Mouse (Mus musculus): ENCODE measurements around the gene Meis2.

Gene Meis2

DNA sequence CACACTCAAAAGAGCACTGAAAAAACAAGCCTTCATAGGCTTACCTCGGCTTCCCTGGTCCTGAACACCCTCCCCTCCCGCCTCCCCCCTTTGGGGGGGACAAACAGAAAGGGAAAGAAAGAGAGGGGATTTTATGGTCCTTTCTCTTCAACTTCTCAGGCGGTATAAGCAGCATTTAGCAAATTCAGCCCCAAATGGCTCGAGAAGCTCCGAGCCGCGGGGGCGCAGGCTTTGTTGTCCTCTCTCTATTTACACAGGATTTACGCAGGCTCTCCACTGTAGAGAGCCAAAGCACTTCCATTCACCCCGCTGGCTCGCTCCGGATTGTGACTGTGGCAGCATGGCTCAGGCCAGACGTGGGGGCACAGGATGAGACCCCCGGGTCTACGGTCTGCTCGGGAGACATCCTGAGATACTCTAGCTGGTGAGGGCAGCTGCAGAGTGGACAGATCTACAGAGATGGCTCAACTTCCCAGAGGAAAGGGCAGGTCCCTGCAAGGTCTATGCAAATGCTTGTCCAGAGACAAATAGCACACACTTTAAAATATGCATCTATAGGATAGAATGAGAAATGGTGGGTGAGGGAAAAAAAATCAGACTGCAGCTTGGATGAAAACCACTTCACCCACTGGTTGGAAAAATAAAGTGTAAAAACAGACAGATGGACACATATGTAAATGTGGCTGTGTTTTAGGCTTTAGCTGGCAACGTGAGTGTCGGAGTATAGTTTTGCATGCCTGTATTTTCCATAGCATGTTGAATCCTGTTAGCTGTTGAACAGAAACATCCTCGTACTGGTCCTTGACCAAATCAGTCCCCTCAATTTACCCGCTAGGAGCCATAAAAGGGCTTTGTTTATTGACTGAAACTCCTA lies 56.3 kb downstream of the Meis2 start:
- in situ Hi-C loops (cut with MboI; ENCODE audit: low sequenced_read_pairs), result no loop called here

DNA sequence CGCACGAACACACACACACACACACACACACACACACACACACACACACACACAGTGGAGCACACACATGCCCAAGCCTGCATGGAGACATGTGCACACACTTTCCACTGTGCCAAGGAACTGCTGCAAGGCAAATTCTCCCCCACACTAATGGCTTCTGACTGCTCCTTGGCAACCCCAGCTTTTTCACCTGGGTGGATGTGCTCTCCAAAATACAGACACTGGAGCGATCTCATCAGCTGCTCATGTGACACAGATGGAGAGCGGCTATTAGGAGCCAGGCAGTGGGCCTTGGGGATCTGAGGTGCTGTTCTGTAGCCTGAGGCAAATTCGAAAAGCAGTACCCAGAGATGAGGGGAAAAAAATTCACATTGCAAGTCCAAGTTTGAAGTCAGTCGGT lies 63.3 kb downstream of the Meis2 start:
- in situ Hi-C loops (cut with MboI; ENCODE audit: low sequenced_read_pairs), result no loop called here

DNA sequence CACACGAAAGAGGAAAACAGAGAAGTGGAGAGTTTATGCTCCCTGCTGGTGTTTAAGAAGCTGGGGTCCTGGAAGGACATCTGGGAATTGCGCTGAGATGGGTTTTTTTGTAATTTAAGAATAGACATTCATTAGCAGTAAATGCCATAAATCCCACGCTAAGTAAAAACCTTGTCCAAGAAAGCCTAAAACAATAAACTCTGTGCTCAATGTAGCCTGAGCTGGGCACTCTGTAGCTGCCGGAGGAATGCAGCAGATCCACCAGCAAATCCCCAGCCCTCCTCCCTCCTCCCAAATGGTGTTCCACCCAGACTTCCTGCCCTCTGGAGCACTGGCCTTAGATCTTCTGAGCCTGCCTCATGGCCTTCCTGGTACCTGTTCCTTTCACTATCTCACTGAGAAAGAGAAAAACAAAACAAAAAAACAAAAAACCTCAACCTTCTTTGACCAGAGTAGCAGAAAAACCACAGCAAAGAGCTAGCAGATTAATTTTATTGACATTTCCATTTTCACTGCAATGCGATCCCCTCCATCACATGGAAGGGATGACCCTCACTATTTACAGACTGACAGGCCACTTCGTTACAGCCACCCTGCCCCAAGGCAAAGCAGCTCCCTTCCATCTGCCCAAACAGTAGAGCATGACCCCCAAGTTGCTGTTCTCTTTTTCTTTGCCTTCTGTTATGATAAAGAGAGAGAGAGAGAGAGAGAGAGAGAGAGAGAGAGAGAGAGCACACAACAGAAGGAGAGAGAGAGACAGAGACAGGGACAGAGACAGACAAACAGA lies 64.1 kb downstream of the Meis2 start:
- in situ Hi-C loops (cut with MboI; ENCODE audit: low sequenced_read_pairs), result no loop called here

DNA sequence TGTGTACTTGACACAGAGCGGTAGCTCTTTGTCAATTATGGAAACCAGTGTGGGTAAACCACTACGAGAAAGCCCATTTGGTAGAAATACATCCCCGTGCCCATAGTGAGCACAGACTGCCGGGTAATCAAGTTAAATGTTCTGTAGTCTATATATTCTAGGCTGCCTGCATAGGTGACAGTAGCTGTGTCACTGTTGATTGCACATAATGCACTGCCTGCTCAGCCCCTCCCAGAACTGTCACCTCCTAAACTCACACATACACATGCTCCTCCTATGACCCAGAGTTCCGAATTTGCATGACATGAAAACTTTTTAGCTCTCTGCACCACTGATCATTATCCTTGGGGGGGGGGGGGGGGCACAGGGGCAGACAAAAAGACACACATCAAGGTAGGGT lies 65.1 kb downstream of the Meis2 start:
- in situ Hi-C loops (cut with MboI; ENCODE audit: low sequenced_read_pairs), result no loop called here

DNA sequence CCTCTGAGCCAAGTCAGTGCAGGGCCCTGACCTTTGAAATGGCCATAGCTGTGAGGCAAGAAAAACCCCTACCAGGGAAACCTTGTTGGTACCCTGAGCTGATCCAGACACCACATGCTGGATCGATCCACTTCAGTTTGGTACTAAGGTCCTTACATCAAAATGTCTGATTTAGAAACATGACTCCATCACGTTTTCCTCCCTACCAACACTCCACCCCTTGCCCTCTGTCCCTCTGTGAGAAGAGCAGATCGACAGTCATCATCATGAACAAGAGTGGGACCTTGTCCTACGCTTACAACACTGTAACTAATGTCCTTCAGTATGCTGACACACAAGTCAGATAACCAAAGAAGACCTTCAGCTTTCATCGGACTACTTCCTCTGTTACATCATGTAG lies 66.8 kb downstream of the Meis2 start:
- in situ Hi-C loops (cut with MboI; ENCODE audit: low sequenced_read_pairs), result no loop called here

DNA sequence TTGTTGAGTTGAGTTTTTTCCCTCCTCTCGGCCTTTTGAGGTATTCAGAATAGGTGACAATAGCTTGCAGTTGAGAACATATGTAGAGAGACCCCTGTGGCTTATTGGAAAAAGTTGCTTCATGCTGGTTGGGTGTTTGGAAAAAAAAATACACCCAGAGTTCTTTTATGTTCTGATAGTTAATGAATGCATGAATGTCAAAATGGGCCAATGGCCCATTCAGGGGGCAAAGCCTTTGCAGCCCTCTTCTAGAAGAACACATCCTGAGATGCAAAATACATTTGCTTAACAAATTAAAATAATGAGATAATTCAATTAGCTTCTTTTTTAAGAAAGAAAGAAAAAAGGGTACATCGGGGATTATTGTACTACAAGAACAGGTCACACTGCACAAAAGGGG lies 69.2 kb downstream of the Meis2 start:
- in situ Hi-C loops (cut with MboI; ENCODE audit: low sequenced_read_pairs), result no loop called here

DNA sequence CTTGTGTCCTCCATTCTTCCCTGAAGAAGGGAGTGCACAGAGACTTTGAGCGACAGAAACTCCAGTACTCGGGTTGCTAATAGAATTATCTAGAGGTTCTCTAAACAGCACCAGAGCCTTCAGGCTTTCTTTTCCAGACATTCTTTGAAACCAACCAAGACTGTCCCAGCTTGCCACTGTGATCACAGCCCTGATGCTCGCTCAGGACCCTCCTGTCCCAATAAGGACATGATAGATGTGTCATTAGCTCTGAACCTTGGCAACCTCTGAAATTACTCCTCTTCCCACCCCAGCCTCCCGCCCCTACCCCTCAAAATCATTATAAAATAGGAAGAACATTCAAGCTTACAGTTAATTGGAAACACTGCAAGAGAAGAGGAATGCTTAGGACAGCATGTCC lies 71.8 kb downstream of the Meis2 start:
- in situ Hi-C loops (cut with MboI; ENCODE audit: low sequenced_read_pairs), result no loop called here

DNA sequence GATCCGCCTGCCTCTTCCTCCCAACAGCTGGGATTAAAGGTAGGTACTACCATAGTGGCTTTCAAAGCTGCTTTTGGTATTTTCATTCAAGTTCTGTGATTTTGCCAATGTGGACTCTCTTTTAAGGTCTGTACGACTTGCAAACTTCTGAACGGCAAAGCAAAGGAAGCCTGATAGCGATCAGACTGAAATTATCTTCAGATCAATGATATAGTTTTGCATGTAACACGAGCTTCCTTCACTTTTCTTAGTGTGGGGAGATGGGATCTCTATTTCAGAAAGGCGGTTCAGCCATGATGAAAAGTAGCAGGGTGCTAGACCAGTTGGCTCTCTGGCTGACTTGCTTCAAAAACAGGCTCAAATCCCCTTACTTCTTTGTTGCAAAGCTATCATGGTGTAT lies 76.4 kb downstream of the Meis2 start:
- in situ Hi-C loops (cut with MboI; ENCODE audit: low sequenced_read_pairs), result no loop called here

DNA sequence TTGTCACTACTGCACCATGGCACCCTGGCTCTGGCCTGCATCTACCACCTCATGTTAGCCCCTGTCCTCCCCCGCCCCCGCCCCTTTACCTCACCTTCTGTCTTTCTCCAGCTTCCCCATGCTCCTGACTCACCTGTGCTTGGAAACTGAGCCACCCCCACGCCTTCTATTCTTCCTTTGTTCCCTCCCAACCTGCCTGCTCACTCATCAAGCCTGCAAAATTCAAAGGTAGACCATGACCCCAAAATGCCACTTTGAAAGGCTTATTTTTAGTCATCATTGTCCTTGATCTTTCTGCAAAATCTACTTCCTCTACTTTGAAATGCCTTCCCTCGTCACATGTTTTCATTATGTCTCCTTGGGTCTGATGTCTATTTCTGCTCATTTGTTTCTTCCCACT lies 77.2 kb downstream of the Meis2 start:
- in situ Hi-C loops (cut with MboI; ENCODE audit: low sequenced_read_pairs), result no loop called here

DNA sequence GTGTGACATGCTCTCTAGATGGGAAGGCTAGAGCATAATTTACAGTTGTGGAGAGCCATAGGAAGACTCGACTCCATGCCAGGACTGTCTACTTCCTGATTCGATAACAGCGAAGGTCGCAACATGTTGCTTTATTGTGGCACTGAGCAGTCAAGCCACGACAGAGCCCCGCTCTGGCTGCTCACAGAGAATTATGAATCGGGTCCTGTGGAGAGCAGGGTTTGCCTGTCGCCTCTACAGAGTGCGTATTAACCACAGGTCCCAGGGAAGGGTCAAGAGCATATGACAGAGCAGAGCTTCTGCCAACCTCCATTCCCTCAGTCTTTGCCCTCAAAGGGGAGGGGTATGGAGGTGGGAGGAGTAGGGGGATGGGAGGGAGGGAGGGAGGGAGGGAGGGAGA lies 80.7 kb downstream of the Meis2 start:
- in situ Hi-C loops (cut with MboI; ENCODE audit: low sequenced_read_pairs), result no loop called here

DNA sequence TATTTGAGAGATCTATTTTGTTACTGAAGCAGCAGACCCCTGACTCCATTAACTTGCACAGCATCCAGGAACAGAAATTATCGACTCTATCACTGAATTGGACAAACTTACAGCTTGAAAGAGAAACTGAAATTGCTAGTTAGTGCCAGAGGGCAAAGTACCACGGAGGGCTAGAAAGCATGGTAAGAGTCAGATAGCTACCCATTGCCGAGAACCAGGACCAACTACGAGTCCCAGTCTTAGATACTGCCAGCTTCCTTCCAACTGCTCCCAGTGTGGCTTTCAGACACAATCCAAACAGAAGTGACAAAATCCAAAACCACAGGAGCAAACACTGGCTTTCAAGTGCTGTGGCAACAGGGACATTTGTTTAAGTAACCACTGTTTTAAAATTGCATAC lies 81.2 kb downstream of the Meis2 start:
- in situ Hi-C loops (cut with MboI; ENCODE audit: low sequenced_read_pairs), result no loop called here

DNA sequence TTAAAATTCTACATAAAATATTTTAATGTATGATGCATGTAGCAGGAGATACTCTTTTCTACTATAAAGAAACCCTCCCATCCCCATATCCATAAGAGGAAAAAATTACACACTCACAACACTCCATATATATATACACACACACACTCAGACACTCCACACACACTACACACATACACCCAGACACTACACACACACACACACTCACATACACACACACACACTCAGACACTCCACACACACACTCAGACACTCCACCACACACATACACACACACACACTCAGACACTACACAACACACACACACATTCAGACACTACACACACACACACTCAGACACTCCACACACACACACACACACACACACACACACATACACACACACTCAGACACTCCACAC lies 85.1 kb downstream of the Meis2 start:
- in situ Hi-C loops (cut with MboI; ENCODE audit: low sequenced_read_pairs), result no loop called here

DNA sequence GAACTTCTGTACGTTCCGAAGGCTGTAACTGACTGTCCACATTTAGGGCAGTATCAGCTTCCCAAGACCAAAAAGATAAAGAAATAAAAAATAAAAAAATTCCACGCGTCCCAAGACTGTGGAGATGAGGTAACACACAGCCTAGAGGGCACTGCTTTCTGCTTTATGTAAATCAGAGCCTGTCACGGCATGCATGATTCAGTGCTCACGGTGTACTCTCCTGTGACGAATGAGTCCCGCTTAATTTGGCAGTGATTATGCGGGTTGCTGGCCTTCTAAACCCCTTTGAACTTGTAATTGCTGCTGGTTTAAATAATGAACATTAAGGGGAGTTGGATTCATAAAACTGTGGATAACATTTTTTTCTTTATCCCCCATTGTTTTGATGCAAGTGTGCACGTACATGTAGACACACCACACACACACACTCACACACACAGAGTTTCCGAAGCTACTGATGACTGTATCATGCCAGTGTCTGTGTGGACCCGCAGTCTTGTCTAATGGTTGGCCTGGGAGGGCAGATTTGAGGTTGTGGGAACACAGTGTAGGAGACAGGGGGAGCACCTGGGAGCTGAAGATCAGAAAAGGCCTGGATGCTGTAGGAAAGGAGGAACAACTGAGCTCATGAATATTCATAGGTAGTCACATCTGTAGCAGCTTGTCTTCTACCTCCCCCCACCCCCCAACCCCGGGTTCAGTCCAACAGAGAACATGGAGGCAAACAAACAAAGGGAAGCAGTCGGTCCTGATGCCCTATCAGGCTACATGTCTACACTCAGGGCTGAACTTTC lies 85.8 kb downstream of the Meis2 start:
- in situ Hi-C loops (cut with MboI; ENCODE audit: low sequenced_read_pairs), result no loop called here

DNA sequence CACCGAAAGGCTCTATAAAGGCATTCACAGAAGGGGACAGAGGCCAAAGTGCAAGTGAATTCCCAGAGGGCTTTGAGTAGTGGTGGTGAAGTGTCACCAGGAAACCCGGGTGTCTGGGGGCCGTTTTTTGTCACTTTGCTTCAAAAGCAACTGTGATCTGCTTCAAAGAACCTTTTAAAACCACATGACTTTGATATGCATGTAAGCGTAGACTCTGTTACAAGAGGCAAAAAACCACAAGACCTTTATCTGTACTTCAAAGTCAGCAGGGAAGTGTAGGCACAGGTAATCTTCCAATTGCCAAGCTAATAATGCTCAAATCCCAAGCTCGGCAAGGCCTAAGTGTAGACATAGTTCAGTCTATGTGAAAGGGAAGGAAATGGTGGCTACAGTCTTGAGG lies 87.0 kb downstream of the Meis2 start:
- in situ Hi-C loops (cut with MboI; ENCODE audit: low sequenced_read_pairs), result no loop called here

DNA sequence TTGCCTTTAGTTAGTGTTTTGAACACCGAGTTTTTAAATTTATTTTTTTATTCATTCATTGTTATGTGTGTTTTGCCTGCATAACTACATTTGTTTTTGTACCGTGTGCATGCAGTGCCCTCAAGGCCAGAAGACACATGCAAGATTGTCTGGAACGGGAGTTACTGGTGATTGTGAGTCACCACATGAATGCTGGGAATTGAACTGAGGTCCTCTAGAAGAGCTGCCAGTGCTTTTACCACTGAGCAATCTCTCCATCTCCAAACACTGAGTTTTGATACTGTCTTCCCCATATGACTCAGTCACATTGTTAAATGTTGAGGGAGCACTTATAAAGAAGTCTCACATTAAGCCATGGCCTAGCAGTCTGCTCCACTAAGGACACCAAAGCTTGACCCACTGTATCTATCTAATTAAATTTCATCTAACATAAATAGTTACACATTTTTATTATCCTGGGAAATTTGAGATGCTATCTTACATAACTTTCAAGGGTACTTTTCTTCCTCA lies 94.3 kb downstream of the Meis2 start:
- in situ Hi-C loops (cut with MboI; ENCODE audit: low sequenced_read_pairs), result no loop called here

DNA sequence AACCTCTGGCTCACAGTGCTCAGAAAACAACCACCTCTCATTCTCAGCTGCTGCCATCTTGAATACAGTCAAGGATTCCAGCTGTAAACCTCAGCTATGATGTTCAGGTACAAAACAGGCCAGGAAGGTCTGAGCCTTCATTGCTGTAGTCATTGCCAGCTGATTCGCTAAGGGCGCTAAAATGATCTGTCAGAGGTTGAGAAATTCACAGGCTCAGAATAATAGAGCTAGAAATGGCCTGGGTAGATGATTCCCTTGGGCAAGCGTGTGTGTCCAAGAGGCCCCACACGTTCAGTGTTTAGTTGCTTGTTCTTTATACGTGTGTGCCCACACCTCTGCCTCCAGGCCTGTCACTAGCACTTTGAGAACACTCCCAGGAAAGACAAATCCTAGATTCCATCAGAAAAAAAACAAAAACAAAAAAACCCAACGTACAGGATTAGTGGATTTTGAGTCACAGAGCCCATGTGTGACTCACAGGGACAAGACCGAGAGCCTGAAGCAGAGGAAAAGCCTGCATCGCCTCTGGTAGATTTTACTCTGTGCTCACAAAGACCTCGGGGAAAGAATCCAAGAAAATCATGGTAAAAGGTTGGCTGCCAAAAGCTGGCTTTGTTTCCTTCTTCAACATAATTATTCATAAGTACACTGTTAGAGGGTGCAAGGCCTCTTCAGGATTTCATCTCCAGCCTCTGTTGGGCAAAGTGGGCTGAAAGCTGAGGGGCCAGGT lies 95.4 kb downstream of the Meis2 start:
- in situ Hi-C loops (cut with MboI; ENCODE audit: low sequenced_read_pairs), result no loop called here

DNA sequence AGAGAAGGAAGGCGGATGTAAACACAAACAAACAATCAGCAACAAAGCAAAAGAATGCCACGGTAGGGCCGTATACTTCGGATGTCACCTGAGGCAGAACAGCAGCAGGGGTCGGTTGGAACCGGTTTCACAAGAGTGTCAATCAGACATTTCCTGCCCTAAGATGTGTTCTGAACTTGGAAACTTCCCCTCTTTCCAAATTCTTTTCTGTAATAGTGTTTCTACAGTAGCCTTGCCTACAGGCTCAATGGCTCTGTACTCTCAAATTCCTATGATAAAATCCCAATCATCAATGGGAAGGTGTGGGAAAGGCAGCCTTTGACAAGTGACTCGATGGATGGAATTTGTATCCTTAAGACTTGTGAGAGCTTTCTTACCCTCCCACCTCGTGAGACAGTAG lies 96.4 kb downstream of the Meis2 start:
- in situ Hi-C loops (cut with MboI; ENCODE audit: low sequenced_read_pairs), result no loop called here

DNA sequence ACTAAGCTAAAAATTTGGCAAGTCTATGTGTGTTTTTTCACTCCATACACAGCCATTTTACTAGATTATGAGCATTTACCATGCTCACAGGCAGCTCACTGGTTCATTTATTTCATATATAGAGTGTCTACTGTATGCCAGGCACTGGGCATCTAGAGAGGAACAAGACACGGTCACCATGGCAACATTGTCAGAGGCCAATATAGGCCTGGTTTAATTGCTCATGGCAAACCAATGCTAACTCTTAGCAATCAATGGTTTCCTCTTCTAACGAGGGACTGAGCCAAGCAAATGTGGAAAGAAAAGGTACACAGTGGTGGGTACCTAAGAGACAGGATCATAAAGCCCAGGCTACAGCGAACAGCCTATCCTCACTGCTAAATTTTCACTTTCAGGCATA lies 100.7 kb downstream of the Meis2 start:
- in situ Hi-C loops (cut with MboI; ENCODE audit: low sequenced_read_pairs), result no loop called here

DNA sequence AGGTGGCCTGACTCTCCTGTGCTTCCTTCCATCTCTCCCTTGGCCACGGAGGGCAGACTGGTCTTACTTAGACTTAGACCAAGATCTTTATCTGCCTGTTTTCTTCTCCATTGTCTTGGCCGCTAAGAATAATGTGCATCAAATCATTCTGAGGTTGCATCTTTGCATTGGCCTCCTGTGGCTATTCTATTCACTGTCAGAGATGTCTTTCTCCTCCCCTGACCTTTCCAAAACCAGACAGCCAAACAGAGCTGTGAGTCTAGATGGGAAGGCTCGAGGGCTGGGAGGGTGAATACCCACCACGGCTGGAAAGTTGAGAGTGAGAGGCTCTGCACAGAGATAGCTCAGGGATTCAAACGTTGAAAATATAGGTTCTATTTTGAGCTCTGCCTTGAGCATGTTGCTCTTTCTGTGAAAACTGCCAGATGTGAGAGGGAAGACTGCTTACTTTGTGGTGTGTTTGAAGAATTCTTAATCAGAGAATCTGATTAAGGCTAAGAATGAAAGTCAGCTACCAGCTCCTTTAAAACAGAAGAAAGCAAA lies 102.3 kb downstream of the Meis2 start:
- in situ Hi-C loops (cut with MboI; ENCODE audit: low sequenced_read_pairs), result no loop called here

DNA sequence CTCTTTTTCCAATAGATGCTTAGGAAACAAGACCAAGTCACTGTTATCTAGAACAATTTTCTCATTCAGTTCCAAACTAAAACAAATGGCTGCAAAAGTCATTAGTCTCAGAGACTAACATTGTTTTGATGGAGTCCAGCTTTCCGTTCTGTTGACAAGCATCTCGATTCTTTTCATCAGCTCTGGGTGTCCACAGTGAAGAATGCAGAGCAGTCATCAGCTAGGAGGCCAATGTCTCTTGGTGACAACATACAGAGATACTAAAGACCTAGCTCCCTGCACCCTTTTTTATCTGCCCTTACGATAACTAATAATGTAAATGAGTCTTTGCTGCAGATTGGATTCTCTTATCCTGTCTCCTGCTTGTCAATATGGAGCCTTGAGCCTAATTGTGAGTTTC lies 102.9 kb downstream of the Meis2 start:
- in situ Hi-C loops (cut with MboI; ENCODE audit: low sequenced_read_pairs), result no loop called here

Data from CH12F3 (cell line).